In the genomic region with DNA sequence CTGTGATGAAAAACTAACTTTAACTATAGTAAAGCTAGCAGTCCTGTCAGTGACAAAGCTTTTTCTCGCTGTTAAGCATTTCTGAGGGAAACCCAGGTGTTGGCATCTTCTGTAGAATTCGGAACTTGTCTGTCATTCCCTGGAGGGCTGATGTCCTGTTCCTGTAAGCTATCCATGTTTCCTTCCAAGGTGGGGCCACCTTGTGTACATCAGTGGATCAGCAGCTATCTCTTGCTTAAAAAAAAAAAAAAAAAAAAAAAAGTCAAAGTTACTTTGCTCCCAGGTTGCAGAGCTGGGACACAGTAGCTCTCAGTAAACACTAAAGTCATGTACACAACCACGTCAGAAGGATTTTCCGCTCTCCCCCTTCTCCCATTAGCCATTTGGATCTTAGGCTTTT, we compare ENCODE assay signal across 21 mouse cellular contexts.
DNase-seq lines count a peak whose midpoint lies in the region; ATAC-seq and TF ChIP-seq lines count a peak whose summit lies in the region.
"Had no signal": no experiment of that assay in that cellular context is flagged by ENCODE, and none has a peak within 500 bp of the region (broad histone marks: within the 10 kb centered on the region; RNA-seq: fewer than 3 reads in every experiment).

No protein-coding gene starts in this region.

- no peaks in the 10 kb centered on the region for H3K9me3 ChIP-seq in intestine, postnatal 0 days (ENCODE audit: control insufficient read depth)
- H3K9me3 ChIP-seq in intestine, embryonic 15.5 days = no peaks in the 10 kb centered on the region
- H3K9me3 ChIP-seq: embryonic facial prominence, embryonic 15.5 days; heart, embryonic 10.5 days; limb, embryonic 13.5 days; liver, embryonic 15.5 days; midbrain, embryonic 13.5 days had no signal

- H3K36me3 ChIP-seq in intestine, postnatal 0 days (ENCODE audit: control insufficient read depth, insufficient read depth) = no peaks in the 10 kb centered on the region
- H3K36me3 ChIP-seq in intestine, embryonic 15.5 days = no peaks in the 10 kb centered on the region
- H3K36me3 ChIP-seq: embryonic facial prominence, embryonic 15.5 days; heart, embryonic 10.5 days; limb, embryonic 13.5 days; liver, embryonic 15.5 days had no signal

- ATAC-seq in intestine, postnatal 0 days = no peak
- no peak for ATAC-seq in intestine, embryonic 15.5 days
- ATAC-seq: lung, postnatal 0 days; midbrain, embryonic 13.5 days had no signal

- no peak overlapping the region for H3K4me3 ChIP-seq in cerebellum, adult 2 months (replicated peaks; ENCODE audit: insufficient read depth, low read depth, low read length)
- no peak overlapping the region for H3K4me3 ChIP-seq in intestine, postnatal 0 days (ENCODE audit: low read depth, low read length)
- H3K4me3 ChIP-seq in intestine, embryonic 15.5 days (replicated peaks) = no peak overlapping the region
- H3K4me3 ChIP-seq: embryonic facial prominence, embryonic 15.5 days; heart, embryonic 10.5 days; limb, embryonic 13.5 days; liver, embryonic 15.5 days; midbrain, embryonic 13.5 days had no signal

- 51% methylated on average over 4 of the region's 4 CpGs for WGBS in cerebellum, adult 2 months
- WGBS in intestine, postnatal 0 days = 68% methylated on average over 4 of the region's 4 CpGs
- WGBS in intestine, embryonic 15.5 days = 70% methylated on average over 4 of the region's 4 CpGs

- no peaks in the 10 kb centered on the region; the same call in 1 of the 2 replicates for H3K4me1 ChIP-seq in cerebellum, adult 2 months (ENCODE audit: control insufficient read depth, insufficient read depth, low read length)
- no peaks in the 10 kb centered on the region for H3K4me1 ChIP-seq in intestine, postnatal 0 days (replicated peaks; ENCODE audit: control insufficient read depth, insufficient read depth, low read length)
- H3K4me1 ChIP-seq in intestine, embryonic 15.5 days (replicated peaks) = no peaks in the 10 kb centered on the region
- H3K4me1 ChIP-seq: embryonic facial prominence, embryonic 15.5 days; liver, embryonic 15.5 days; midbrain, embryonic 13.5 days had no signal

- peak; percentile 49; the same call in 1 of the 2 replicates for TF ChIP-seq CTCF in cerebellum, adult 2 months (IDR thresholded peaks at IDR 0.05; ENCODE audit: borderline replicate concordance, insufficient read depth, low read depth, low read length)
- TF ChIP-seq CTCF in intestine, postnatal 0 days (IDR thresholded peaks at IDR 0.05; ENCODE audit: low read depth) = peak; percentile 48

- H3K4me2 ChIP-seq in intestine, postnatal 0 days (replicated peaks; ENCODE audit: low read depth) = no peak overlapping the region
- no peak overlapping the region for H3K4me2 ChIP-seq in intestine, embryonic 15.5 days (replicated peaks)
- H3K4me2 ChIP-seq: embryonic facial prominence, embryonic 15.5 days; hindbrain, embryonic 14.5 days; limb, embryonic 13.5 days; liver, embryonic 15.5 days; midbrain, embryonic 13.5 days had no signal

- H3K9ac ChIP-seq in intestine, postnatal 0 days (ENCODE audit: low read depth, low read length) = no peak overlapping the region
- no peak overlapping the region for H3K9ac ChIP-seq in intestine, embryonic 15.5 days
- H3K9ac ChIP-seq: embryonic facial prominence, embryonic 15.5 days; hindbrain, embryonic 14.5 days; limb, embryonic 13.5 days; liver, embryonic 15.5 days; midbrain, embryonic 13.5 days had no signal

- TF ChIP-seq POLR2A in cerebellum, adult 2 months (IDR thresholded peaks at IDR 0.05; ENCODE audit: borderline replicate concordance, insufficient read depth, low read length) = no peak

- H3K27me3 ChIP-seq in cerebellum, adult 2 months (ENCODE audit: control insufficient read depth, insufficient read depth, low read length) = no peaks in the 10 kb centered on the region
- H3K27me3 ChIP-seq in intestine, postnatal 0 days (replicated peaks; ENCODE audit: control insufficient read depth, insufficient read depth, low read length) = no peaks in the 10 kb centered on the region
- H3K27me3 ChIP-seq in intestine, embryonic 15.5 days (replicated peaks) = no peaks in the 10 kb centered on the region
- H3K27me3 ChIP-seq: embryonic facial prominence, embryonic 15.5 days; limb, embryonic 13.5 days; midbrain, embryonic 13.5 days had no signal

- peak in 1 of 2 experiments; percentile 49 for DNase-seq in cerebellum, adult 2 months
- DNase-seq in cerebellum, adult 9-11 months = no peak
- DNase-seq in 3T3-L1 (ENCODE audit: low read depth, low spot score) = peak; percentile 34
- peak; percentile 50 for DNase-seq in R1 (ENCODE audit: low read depth, low spot score)
- DNase-seq in liver = no peak
- no peak for DNase-seq in urinary bladder, postnatal 25 days (ENCODE audit: low spot score)
- DNase-seq: adrenal gland, postnatal 14 days; embryo, embryonic 11 days; heart, postnatal 10 days; kidney, adult 18-20 months; right cerebral cortex, postnatal 4 days; thymus, postnatal 36 days had no signal

- H3K27ac ChIP-seq in cerebellum, adult 2 months (ENCODE audit: insufficient read depth, low read length) = no peak overlapping the region
- H3K27ac ChIP-seq in intestine, postnatal 0 days (ENCODE audit: low read depth, low read length) = no peak overlapping the region
- no peak overlapping the region for H3K27ac ChIP-seq in intestine, embryonic 15.5 days
- H3K27ac ChIP-seq: embryonic facial prominence, embryonic 15.5 days; heart, embryonic 10.5 days; hindbrain, embryonic 14.5 days; limb, embryonic 13.5 days; liver, embryonic 15.5 days; midbrain, embryonic 13.5 days had no signal

Comparison
In these comparisons a context has a peak if more than half of its experiments do, and no peak if none do; other contexts are left out.
1. DNase-seq: peak in 3T3-L1 (single experiment) and R1 (single experiment); none in cerebellum, adult 9-11 months (single experiment), liver (single experiment) and urinary bladder, postnatal 25 days (single experiment).